Mouse (Mus musculus) central nervous system, embryonic 11.5 days (tissue): Measurements from ENCODE around the gene Rab38. TPM values are rescaled to one million over a fixed set of nuclear protein-coding genes. Genes with fewer than 3 reads are reported as not detected.

Experiments used
- polyA plus RNA-seq: library from polyadenylated mRNA; depleted of rRNA; stranded (reverse); fragments of >200 nt; gene quantifications from 2 replicates; pipeline ENCODE4 v1.2.3, GENCODE M21; 2012; rRNA removed

Gene Rab38
- 1.9 and 2.6 TPM in 2 replicates for polyA plus RNA-seq

DNA sequence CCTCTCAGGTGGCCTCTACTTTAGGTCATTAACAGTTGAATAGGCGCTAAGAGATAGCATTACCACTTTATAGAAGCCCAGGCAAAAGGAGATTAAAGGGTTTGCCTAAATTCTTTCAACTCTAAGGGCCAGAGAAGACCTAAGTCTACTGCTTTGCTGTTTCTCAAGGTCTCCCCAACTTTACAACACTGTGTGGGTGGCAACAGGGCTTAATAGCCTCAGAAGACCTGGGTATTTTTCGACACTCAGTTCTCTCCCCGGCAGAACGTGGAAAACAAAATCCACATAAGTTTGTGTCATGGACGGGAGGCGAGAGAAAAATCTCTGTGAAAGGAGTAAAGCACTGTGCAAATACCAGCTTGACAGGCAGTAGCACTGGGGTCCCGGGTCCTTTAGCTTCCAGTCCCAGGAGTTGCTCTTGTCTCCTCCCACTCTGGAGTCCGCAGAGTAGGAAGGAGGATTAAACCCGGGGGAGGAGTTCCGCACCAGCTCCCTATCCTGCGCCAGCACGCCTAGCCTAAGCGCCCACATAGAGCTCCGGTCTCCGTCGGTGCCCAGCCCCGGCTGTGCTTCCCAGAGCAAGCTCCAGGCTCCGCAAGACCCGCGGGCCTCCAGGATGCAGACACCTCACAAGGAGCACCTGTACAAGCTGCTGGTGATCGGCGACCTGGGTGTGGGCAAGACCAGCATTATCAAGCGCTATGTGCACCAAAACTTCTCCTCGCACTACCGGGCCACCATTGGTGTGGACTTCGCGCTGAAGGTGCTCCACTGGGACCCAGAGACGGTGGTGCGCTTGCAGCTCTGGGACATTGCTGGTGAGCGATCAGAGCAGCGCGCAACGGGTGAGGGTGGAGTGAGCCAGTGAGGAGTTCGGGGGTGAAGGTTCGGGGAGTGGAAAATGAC, at the start of gene Rab38:
Rab38 (plus strand) TSS at position 488 of the 906 bp plus-strand sequence.

Other genes starting within 250 kb of the Rab38 start
- 9.2 and 12.2 TPM in 2 replicates for gene Ctsc, start 152.2 kb upstream of the Rab38 start, polyA plus RNA-seq